Mouse (Mus musculus) hindbrain, embryonic 13.5 days (tissue): ENCODE measurements around the gene Xrcc2. TPM values are rescaled to one million over a fixed set of nuclear protein-coding genes. Genes with fewer than 3 reads are reported as not detected.
A peak's percentile ranks its signal among the peaks of the same experiment; 100 is the strongest.

Experiments
- ATAC-seq: fragments of 200-750 bp; cut with Nextera tagmentation; 2 replicates; pipeline ENCODE4 v1.8.0; 2017; ENCODE audit warnings: moderate TSS enrichment; ENCODE audit not compliant: low FRiP score
- H3K27ac ChIP-seq: fragments of 300-500 bp; sonication (generic); 2 replicates; pipeline ENCODE4 v1.5.1; 2015; ENCODE audit warnings: inconsistent platforms, mild to moderate bottlenecking, moderate library complexity
- H3K27me3 ChIP-seq: fragments of 300-500 bp; sonication (generic); 2 replicates; pipeline ENCODE4 v1.6.1; 2015; ENCODE audit warnings: mild to moderate bottlenecking, inconsistent platforms
- H3K36me3 ChIP-seq: fragments of 300-500 bp; sonication (generic); 2 replicates; pipeline ENCODE4 v1.6.1; 2015; ENCODE audit warnings: mild to moderate bottlenecking, inconsistent platforms
- H3K4me1 ChIP-seq: fragments of 300-500 bp; sonication (generic); replicated peaks from 2 replicates; pipeline ENCODE4 v1.6.1; 2015; ENCODE audit warnings: inconsistent platforms
- H3K4me2 ChIP-seq: fragments of 300-500 bp; sonication (generic); 2 replicates; pipeline ENCODE4 v1.6.1; 2015; ENCODE audit warnings: inconsistent platforms, mild to moderate bottlenecking, moderate library complexity
- H3K4me3 ChIP-seq: fragments of 300-500 bp; sonication (generic); 2 replicates; pipeline ENCODE4 v1.5.1; 2015; ENCODE audit warnings: mild to moderate bottlenecking, inconsistent platforms
- H3K9ac ChIP-seq: fragments of 300-500 bp; sonication (generic); 2 replicates; pipeline ENCODE4 v1.6.1; 2015; ENCODE audit warnings: mild to moderate bottlenecking, inconsistent platforms
- H3K9me3 ChIP-seq: fragments of 300-500 bp; sonication (generic); 2 replicates; pipeline ENCODE4 v1.6.1; 2016; ENCODE audit warnings: inconsistent platforms
- WGBS: fragments of 180-500 bp; shearing (Covaris S2); methylation state at CpG from one replicate; pipeline ENCODE4 v1.1.7; 2015; 5-methylcytosine and 5-hydroxymethylcytosine counted together
- polyA plus RNA-seq: library from polyadenylated mRNA; unstranded; fragments of >200 nt; fragmentation: Nextera tagmentation; extraction: Ambion mirVana; gene quantifications from 2 replicates; pipeline ENCODE4 v1.2.1, GENCODE M21; 2015

Gene Xrcc2
- polyA plus RNA-seq, 1 experiment from 2014 or later = 3.5 TPM

DNA sequence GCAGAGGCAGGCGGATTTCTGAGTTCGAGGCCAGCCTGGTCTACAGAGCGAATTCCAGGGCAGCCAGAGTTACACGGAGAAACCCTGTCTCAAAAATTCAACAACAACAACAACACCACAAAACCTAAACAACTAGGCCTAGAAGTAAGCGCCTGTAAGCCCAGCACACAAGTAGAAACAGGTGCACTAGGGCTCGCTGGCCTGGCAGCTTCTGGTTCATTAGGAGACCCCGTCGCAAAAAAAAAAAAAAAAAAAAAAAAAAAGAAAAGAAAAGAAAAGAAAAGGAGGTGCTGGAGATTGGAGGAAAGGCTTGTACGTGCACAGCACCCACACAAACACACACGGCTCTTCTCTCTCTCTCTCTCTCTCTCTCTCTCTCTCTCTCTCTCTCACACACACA, 40.1 kb downstream of the Xrcc2 start:
- WGBS = 76% methylated on average over 10 of the region's 10 CpGs
- no peaks in the 10 kb centered on the region for H3K9me3 ChIP-seq
- no peak for ATAC-seq
- H3K27me3 ChIP-seq = no peaks in the 10 kb centered on the region
- H3K4me3 ChIP-seq = no peak overlapping the region
- H3K4me2 ChIP-seq = no peak overlapping the region
- H3K9ac ChIP-seq = no peak overlapping the region
- H3K27ac ChIP-seq = no peak overlapping the region
- no peaks in the 10 kb centered on the region for H3K36me3 ChIP-seq
- peaks cover 7% of the 10 kb centered on the region for H3K4me1 ChIP-seq

DNA sequence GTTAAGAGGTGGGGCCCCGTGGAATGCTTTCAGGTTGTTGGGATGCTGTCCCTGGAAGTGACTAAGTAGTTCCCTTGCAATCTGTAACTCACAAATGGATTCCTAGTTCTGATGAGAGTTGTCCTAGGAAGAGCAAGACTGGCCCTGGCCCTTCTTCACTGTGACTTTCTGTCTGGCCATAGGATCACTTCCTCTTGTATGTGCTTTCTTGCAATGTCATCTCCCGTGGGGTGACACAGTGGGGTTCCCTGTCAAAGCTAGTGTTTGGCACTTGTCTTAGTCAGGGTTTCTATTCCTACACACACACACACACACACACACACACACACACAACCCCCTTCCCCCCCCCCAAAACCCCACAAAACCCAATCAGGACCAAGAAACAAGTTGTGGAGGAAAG, 42.5 kb downstream of the Xrcc2 start:
- no peak for ATAC-seq
- Histone ChIP-seq H3K9me3 (no peaks in the 10 kb centered on the region), H3K4me3 (no peak overlapping the region), H3K27ac (no peak overlapping the region), H3K4me1 (peaks cover 7% of the 10 kb centered on the region), H3K9ac (no peak overlapping the region), H3K27me3 (no peaks in the 10 kb centered on the region), H3K36me3 (no peaks in the 10 kb centered on the region), H3K4me2 (no peak overlapping the region)
- WGBS = 93% methylated on average over 2 of the region's 2 CpGs

DNA sequence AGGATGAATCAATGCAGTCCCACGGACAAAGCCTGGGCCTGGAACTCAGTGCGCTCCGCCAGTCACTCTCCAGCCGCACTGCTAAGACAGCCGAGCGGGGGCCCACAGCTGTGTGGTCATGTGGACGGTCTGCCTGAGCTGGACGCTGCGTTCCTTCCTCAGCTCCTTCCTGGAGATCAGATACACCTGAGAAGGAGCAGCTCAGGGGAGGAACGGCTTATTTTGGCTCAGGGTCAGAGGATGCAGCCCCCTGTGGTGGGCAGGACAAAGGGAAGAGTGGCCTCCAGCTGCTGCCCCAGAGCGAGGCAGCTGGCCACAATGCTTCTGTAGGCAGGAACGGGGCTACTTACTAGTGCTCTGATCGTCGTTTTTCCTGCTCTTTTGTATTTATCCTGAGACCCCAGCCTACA, 51.0 kb downstream of the Xrcc2 start:
- 4% methylated on average over 14 of the region's 14 CpGs for WGBS
- H3K4me3 ChIP-seq = 0 out of 2 replicates have a peak overlapping the region, but pooled peaks have one; percentile 10
- no peaks in the 10 kb centered on the region for H3K36me3 ChIP-seq
- peak overlapping the region; percentile 53; the same call in 1 of the 2 replicates for H3K9ac ChIP-seq
- no peak overlapping the region for H3K27ac ChIP-seq
- H3K9me3 ChIP-seq = no peaks in the 10 kb centered on the region
- peaks cover 11% of the 10 kb centered on the region for H3K4me1 ChIP-seq
- no peaks in the 10 kb centered on the region for H3K27me3 ChIP-seq
- H3K4me2 ChIP-seq = peak overlapping the region; percentile 45
- peak; percentile 54; the same call in 1 of the 2 replicates for ATAC-seq

DNA sequence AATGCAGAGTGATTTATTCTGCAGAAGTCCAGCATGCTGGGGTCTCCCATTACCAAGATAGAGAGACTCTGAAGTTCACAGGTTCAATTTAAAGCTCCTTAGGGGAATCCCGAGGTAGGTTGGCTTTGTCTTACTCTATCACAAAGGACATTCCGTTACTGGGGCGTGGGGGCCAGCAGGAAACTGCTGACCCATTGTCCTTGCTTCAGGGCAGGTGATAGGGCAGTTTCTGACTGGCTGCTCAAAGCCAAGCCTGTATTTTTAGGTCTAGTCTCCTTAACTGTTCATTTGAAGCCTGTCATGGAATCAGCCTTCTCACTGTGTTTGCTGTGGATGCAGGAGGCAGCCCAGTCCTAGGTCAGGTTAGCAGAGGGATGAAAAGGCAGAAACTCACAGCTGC, 52.2 kb downstream of the Xrcc2 start:
- no peak for ATAC-seq
- H3K4me3 ChIP-seq = no peak overlapping the region
- no peak overlapping the region for H3K9ac ChIP-seq
- H3K27ac ChIP-seq = no peak overlapping the region
- 30% methylated on average over 3 of the region's 3 CpGs for WGBS
- H3K4me2 ChIP-seq = no peak overlapping the region
- H3K36me3 ChIP-seq = no peaks in the 10 kb centered on the region
- H3K9me3 ChIP-seq = no peaks in the 10 kb centered on the region
- H3K4me1 ChIP-seq = peaks cover 11% of the 10 kb centered on the region
- no peaks in the 10 kb centered on the region for H3K27me3 ChIP-seq

DNA sequence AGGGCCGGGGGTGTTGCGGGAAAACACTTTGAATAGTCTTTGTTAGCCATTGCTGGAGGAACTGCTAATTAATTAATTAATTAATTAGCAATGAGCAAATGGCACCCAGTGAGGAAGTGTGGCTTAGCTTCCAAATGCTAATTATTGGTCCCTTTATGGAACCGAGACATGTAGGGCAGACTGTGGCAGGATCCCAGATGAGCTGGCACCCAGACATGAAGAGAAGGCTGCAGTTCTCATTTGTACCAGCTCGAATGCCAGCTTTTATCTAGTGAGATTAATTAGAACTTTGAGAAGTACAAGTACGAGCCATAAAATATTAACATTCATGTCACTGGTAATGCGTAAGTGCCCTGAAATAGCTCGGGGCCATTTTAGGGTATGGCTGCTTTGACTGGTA, 53.2 kb downstream of the Xrcc2 start:
- H3K4me3 ChIP-seq = no peak overlapping the region
- H3K9ac ChIP-seq = no peak overlapping the region
- H3K4me1 ChIP-seq = peaks cover 11% of the 10 kb centered on the region
- WGBS = 77% methylated on average over 7 of the region's 7 CpGs
- no peaks in the 10 kb centered on the region for H3K27me3 ChIP-seq
- H3K4me2 ChIP-seq = no peak overlapping the region
- ATAC-seq = no peak
- no peak overlapping the region for H3K27ac ChIP-seq
- no peaks in the 10 kb centered on the region for H3K9me3 ChIP-seq
- no peaks in the 10 kb centered on the region for H3K36me3 ChIP-seq

DNA sequence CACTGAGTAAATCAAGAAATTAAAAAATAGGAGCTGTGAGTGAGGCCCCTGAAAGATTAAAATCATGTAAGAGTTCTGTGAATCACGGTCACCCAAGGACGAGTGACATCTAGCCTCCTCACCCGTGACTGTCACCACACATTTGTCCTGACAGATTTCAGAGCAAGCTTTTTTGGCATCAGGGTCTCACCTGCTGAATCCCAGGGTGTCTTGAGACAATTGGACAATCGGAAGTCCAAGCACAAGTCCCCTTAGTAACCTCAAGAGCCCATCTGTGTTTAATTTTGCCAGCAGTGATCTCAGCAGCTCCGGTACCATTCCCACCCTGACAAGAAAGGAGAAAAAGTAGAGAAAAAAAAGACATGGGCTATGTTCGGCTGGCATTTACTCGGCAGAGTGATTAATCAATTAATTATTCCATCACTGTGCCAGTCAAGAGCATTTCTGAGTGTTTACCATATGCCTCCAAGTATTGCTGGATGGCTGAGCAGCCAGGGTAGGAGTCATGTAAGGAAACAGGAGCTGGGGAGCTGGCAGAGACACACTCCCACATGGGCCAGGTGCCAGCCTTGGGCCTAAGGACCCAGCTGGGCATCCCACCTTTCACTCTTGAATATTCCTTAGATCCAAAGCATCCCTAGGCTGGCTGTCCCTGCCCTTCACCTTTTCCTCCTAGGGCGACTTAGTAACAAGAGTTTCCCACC, 59.8 kb downstream of the Xrcc2 start:
- Histone ChIP-seq H3K36me3 (no peaks in the 10 kb centered on the region), H3K27me3 (no peaks in the 10 kb centered on the region), H3K9ac (no peak overlapping the region), H3K4me3 (no peak overlapping the region), H3K4me1 (no peaks in the 10 kb centered on the region), H3K9me3 (no peaks in the 10 kb centered on the region), H3K4me2 (no peak overlapping the region), H3K27ac (no peak overlapping the region)
- WGBS = 80% methylated on average over 8 of the region's 8 CpGs
- no peak for ATAC-seq

DNA sequence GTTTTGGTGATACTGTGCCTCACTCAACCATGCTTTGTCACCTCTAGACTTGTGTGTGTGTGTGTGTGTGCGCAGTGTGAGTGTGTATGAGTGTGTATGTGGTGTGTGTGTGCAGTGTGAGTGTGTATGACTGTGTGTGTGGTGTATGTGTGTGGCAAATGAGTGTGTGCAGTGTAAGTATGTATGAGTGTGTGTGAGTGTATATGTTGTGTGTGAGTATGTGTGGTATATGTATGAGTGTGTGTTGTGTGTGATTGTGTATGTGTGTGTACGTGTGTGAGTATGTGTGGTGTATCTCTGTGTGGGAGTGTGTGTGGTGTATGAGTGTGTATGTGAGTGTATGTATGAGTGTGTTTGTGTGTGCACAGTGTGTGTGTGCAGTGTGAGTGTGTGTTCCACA, 61.1 kb downstream of the Xrcc2 start:
- WGBS = 92% methylated on average over 2 of the region's 2 CpGs
- no peak for ATAC-seq
- H3K9ac ChIP-seq = no peak overlapping the region
- H3K9me3 ChIP-seq = no peaks in the 10 kb centered on the region
- no peaks in the 10 kb centered on the region for H3K27me3 ChIP-seq
- H3K4me3 ChIP-seq = no peak overlapping the region
- no peak overlapping the region for H3K4me2 ChIP-seq
- H3K36me3 ChIP-seq = no peaks in the 10 kb centered on the region
- no peaks in the 10 kb centered on the region for H3K4me1 ChIP-seq
- H3K27ac ChIP-seq = no peak overlapping the region

DNA sequence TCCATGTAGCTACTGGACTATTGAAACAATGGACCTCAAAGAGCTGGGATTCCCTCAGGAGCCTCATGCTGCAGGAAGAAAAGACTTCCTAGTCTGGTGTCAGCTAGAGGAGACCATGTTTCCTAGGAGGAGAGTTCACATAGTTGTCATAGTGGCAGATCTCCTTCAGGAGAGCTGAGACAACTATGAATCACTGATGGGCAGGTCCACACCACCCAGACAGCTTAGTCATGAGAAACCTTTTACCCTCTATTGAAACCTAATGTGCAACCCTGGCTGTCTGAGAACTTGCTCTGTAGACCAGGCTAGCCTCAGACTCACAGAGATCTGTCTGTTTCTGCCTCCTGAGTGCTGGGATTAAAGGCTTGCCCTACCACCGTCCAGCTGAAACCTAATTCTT, 62.9 kb downstream of the Xrcc2 start:
- H3K36me3 ChIP-seq = no peaks in the 10 kb centered on the region
- ATAC-seq = no peak
- WGBS = 90% methylated on average over 1 of the region's 1 CpGs
- H3K27ac ChIP-seq = no peak overlapping the region
- H3K4me3 ChIP-seq = no peak overlapping the region
- H3K9ac ChIP-seq = no peak overlapping the region
- H3K9me3 ChIP-seq = no peaks in the 10 kb centered on the region
- H3K27me3 ChIP-seq = no peaks in the 10 kb centered on the region
- H3K4me2 ChIP-seq = no peak overlapping the region
- H3K4me1 ChIP-seq = no peaks in the 10 kb centered on the region

Other genes starting within 250 kb of the Xrcc2 start
- gene Kmt2c, start 207.0 kb downstream of the Xrcc2 start, polyA plus RNA-seq = 20.1 and 20.3 TPM in 2 replicates
- gene Cct8l1, start 189.8 kb downstream of the Xrcc2 start, polyA plus RNA-seq = 0.13 TPM in 2 replicates
- 19.9 and 21.0 TPM in 2 replicates for gene Actr3b, start 54.2 kb upstream of the Xrcc2 start, polyA plus RNA-seq
- gene Gm21663, start 236.6 kb upstream of the Xrcc2 start, polyA plus RNA-seq = 0.17 TPM in 1 of 2 replicates, not detected in the other
- gene Gm21671, start 248.6 kb upstream of the Xrcc2 start, polyA plus RNA-seq = 0.12 TPM in 2 replicates